Mouse (Mus musculus) regulatory T cell (primary cell): ENCODE results near the gene Phyhipl.

Experiments
- in situ Hi-C: fragments of 300-600 bp; cut with MboI, MseI; formaldehyde crosslinking; loops from one replicate; pipeline ENCODE4 v1.15.1; 2025; ENCODE audit warnings: high pct_unique_total_duplicates

The Phyhipl gene

DNA sequence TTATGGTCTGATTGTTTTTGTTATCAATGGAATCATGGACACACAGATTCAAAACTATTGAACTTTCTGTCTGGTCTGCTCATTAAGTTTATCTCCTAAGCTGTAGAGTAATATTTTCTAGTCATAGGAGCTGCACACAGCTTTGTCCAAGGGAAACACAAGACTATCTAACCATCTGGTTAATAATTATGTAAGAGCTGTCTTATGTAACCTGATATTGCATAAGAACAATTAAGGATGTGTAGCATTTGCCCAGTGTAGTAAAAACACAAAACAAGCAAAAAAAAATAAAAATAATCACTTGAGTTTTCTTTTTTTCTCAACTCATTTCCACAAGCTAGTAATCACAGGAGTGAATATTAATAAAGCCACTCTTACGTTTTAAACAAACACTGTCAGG lies 20.5 kb downstream of the Phyhipl start:
- in situ Hi-C loops: no loop called here

DNA sequence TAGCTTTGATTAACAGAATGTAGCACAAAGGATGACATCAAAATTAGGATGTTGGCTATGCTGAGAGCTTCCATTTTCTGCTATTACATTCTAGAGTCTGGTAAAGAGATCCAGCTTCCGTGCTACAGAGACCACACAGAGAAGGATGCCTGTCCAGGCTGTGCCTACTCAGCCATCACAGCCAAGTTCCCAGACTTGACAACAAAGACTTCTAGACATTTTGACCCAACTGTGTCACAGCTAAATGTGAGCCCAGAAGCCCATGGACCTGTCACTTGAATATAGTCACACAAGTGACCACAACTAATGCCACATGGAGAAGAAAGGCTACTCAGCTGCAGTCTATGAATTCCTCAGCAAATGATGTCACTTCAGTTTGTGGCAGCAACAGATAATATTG lies 24.6 kb downstream of the Phyhipl start:
- in situ Hi-C loops: no loop called here

DNA sequence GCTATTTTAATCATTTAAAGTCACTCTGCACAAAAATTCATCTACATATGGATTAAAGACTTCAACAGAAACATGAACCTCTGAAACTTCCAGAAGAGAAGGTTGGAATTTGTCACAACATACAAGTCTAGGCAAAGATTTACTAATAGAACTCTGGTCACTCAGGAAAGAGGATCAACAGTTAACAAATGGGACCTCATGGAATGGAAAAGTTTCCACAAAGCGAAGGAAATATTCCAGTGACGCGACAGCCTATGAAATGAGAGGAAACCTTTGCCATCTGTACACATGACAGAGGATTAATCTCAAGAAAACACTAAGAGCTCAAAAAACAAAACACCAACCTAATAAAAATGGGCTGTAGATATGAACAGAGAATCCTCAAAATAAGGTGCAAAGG lies 32.3 kb downstream of the Phyhipl start:
- in situ Hi-C loops: no loop called here

DNA sequence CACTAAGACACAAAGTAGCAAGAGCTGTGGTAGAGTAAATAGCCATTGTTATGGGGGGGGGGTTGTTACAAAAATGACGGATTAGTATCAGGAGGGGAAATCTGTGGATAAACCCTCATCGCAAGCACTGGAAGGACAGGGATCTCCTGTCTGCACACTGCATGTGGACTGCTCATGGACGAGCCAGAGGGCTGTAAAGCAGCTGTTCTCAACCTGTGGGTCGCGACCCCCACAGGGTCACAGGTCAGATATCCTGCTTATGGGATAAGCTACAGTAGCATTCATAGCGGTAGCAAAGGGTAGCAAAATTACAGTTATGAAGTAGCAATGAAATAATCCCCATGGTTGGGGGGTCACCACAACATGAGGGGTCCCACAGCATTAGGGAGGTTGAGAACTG lies 39.4 kb downstream of the Phyhipl start:
- in situ Hi-C loops: no loop called here

DNA sequence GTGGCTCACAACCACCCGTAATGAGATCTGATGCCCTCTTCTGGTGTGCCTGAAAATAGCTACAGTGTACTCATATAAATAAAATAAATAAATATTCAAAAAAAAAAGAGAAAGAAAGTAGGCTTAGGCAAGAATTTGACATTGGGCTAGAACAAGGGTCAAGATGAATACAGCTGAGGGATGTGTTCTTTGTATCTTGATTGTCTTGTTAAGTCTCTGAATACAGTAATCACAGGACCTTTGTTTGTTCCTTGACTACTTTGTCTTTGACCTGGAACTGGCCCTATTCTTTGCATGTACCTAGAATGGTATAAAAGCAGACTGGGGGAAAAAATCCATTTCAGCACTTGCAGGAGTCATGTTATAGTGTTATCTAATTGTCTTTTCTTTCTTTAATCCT lies 44.1 kb downstream of the Phyhipl start:
- in situ Hi-C loops: no loop called here

DNA sequence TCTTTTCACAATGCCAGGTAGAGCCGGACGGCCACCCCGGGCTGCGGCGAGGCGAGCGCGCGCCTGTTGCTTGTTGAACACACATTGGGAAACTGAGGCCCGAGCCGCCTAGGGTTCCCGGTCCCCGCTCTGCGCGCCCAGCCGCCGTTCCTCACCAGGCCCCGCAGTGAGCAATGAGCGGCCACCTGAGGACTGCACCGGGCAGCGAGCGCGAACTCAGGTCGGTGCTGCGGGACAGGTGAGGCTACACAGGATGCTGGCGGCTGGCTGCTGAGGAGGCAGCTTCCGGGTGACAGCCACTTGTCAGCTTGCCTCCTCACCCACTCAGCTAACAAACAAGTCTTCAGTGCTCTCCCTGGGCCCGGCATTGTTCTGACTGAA lies 55.9 kb downstream of the Phyhipl start:
- in situ Hi-C loops: no loop called here

DNA sequence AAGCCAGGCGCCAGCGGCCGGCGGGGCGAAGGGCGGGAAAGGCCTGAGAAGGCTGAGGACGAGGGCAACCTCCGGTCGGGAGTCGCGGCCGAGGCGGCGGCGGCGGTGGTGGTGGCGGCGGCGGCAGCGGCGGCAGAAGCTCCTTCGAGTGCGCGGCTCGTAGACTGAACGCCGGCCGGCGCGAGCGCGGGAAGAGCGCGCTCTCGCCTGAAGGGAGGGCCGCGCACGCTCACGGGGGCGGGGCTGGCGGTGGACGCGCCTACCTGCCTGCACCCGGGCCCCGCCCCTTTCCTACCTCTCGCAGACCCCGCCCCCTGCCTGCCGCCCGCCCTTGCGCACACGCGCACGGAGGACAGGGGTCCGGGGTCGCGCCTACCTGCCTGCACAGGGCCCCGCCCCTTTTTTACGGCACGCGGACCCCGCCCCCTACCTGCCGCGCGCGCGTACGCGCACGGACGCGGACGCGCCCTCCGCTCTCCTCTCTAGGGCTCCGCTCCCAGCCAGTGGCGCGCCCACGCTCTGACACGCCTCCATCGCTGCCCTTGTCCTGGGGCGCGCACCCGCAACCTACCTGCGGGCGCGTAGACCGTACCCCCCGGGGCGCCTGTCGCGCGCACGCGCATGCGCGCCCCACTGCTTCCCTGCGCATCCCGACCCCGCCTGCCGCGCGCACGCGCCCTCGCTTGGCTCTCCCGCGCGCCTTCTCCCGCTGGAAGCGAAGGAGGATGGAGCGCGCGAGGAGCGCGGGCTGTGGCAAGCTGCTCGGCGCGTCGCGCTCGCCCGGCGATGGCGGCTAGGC lies 56.4 kb downstream of the Phyhipl start:
- in situ Hi-C loops: no loop called here

DNA sequence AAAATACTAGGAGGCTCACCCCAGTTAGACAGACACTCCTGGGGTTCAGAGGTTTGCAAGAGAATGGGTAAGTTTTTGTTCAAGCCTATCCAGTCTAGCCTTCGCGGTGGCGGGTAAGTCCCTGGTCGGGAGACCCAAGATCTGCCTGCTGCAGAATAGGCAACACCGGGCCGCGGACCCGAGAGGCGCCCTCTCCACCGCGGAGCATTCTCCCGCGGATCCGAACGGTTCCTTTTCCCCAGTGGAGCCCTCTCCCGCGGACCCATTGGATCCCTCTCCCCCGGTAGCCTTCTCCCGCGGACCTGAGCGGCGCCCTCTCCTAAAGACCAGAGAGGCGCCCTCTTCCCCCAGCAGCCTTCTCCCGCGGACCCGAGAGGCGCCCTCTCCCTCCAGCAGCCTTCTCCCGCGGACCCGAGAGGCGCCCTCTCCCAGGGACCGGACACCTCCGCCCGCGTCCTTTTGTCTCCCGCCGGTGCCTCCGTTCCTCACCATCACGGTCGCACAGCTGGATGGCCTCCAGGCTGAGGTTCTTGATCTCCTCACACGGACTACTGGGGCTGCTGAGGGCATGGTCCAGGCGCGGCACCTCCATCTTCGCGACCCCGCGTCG lies 57.1 kb downstream of the Phyhipl start:
- in situ Hi-C loops: no loop called here

DNA sequence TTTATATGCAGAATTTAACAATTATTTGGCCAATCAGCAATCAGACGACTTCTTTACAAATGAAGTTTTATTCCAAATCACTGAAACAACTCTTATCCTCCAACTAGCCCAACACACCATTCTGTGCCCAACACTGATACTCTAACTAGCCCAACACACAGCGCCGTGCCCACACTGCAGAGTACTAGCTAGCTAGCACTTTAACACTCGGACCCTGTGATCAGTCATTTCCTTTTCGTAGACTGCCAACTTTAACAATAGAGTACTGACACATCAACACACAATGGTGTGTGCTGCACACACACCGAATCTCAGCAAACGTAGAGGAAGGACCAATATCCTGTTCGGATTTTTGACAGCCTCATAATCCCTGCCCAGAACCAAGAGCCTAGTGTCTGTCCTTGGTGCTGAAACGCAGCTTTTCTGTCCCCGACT lies 57.7 kb downstream of the Phyhipl start:
- in situ Hi-C loops: no loop called here

DNA sequence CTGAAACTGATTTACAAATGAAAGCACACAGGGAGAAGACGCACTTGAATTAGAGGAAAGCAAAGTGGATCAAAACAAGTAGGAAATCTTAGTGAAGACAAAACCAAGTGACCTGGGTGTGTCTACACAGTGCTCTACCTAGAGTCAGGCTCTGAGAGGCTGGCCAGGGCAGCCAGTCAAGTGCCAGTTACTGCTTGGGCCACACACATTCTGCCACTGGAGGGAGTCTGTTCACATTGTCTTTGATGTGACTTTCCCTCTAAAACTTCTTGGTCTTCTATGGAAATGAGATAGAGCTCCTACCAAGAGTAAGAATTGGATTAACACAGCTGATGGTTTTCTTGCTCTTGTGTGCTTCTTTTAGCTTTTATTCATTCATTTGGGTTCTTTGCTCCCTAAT lies 61.8 kb downstream of the Phyhipl start:
- in situ Hi-C loops: no loop called here

DNA sequence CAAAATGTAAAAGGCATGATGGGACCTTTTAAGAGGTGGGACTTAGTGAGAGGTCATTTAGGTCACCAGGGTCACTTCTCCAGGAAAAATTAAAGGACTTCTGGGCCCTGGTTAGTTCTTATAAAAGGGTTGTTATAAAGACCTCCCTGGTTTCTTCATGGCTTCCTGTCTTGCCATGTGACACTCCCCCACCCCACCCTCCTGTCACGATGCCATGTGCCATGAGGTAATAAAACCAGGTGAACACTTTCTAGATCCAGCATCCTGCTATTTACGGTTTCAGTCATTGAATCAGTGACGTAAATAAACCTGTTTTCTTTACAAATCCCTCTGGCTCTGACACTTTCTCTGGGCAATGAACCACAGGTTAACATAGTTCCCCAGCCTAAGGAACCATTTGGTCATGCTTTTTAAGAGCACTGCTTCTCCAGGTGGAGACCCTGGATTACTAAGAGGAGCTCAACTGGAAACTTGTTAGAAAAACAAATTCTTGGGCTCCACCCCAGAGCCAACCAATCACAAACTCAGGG lies 68.8 kb downstream of the Phyhipl start:
- in situ Hi-C loops: no loop called here

DNA sequence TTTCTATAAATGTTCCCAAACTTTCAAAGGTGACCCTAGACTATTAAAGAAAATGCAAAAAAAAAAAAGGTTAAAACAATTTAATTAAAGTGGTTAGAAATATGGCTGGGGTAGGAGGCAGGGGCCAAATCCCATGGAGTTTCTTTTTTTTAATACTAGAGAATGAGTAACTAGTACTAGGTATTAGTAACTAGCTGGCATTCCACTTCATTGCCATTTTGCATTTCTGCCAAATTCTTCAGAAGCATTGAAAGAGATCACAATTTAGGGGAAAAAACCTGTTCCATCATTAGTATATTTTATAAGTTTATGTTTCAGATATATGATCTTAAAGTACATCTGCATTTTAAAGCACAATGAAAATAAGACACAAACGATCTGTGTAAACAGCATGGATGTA lies 71.6 kb downstream of the Phyhipl start:
- in situ Hi-C loops: no loop called here

DNA sequence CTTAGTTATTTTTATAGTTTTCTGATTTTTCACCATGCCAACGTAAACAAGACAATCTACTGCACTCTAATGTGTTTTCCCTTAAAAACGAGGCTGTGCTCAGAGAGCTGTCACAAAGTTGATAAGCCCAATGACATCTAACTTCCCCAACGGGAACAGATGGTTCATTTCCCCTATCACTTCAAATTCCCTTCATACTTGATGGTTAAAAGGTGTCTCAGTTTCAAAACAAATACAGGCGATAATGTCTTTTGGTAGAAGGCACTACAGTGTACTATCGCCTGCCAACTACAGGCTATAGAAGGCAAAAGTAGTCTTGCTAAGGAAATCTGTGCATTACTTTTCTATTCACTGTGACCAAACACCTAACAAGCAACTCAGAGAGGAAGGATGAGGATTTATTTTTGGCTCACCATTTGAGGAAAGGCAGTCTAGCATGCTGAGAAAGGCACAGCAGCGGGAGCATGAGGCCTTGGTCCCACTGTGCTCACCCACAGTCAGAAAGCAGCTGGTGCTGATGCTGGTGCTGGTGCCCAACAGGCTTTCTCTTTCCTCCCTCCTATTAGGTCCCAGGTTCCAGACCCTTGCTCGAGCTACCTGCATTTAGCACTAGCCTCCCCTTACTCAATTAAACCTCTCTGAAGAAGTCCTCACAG lies 74.1 kb downstream of the Phyhipl start:
- in situ Hi-C loops: no loop called here

DNA sequence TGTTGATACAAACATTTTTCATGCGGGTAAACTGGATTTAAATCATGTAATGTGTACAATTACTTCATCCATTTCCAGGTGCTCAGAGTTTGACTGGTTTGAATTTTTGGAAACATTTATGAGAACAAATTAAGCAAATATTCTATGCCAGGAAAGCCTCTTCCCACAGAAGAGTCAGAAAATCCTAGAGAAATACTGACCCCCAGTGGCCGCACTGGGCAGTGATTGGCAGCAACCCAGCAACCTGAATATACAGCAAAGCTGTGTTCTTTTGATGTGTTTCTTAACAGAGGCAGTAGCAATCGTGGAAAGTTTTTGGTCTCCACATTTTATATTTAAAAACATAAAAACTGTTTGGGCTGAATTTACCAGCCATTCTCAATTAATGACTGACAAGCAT lies 92.1 kb downstream of the Phyhipl start:
- in situ Hi-C loops: no loop called here

DNA sequence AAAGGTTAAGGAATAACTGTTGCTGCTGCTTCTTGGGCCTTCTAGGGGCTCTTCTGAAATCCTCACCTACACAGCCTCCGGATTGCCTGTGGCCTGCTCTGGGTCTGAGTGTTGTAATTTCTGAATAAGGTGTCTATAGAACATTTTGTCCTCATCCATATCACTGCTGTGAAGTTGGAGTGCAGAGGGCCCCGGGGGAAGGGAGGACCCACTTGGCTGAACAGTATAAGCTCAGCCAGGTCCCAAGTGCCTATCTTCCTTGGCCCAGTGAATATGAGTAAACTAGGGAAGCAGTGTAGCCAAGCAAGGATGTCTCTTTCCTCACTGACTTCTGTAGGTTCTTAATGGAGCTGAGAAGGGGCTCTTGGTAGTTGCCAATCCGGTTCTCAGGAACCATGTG lies 103.2 kb downstream of the Phyhipl start:
- in situ Hi-C loops: no loop called here

DNA sequence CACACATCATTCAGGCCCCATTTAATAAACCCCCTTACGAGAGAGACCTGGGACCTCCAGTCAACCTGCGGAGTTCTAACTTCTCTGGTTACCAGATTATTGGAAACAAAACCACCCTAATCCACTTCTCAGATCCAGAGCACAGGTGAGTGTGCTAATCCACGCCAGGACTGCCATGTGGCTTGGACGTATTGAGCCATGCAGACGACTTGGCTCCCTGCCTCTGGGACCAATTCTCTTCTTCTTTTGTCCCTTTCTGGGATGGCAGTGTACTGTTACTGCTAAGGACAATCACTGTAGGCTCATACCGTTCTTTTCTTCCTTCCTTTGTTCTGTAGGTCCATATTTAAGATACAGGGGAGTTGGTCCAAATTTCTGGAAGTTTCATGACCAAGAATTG lies 112.9 kb downstream of the Phyhipl start:
- in situ Hi-C loops: no loop called here

DNA sequence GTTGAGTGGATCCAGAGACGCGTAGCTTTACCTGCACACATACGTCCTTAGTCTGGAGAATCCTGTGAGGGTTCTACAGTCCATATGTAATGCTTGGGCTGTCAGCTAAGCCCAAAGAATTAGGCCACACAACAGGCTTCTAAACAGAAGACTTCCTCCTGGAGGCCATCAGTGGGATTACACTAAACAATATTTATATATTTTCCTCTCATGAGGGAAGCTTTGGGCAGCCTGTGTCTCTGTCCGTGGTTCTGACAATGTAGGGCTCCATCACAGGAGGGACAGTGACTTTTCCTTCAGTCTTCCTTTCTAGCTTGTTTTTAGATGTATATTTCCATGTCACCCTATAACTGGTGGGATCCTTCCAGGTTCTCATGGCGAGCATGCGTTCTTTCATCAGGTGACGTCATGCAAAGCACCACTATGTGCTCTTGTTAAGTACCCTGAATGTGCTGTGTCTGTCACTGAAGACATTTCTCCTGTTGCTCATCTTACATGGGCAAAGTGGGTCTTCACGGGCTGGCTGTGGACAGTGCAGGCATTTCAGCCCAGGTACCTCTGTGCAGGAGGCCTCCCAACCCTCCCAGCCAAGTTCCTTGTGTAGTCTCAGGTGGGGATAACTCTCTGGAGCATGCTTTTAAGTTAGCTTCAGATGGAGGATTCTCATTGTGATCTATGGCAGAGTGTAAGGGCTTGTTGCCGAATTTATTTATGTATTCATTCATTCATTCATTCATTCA lies 115.1 kb downstream of the Phyhipl start:
- in situ Hi-C loops: no loop called here

DNA sequence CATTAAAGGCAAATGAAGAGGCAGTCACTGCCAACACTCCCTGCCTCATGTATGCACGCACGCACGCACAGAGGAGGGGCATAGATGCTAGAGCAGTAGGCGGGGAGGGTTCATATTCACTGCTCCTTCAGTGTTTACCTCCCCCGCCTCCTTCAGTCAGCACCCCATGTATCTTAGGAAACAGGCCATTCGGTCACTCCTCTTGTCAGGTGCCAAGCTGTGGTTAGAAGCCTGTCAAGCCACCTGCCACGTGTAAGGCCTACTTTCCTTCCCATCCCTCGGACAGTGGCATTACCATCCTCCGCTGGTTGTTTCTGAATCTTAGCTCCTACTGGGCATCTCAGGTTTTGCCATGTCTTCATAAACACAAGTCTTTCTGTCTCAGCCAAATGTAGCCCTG lies 116.5 kb downstream of the Phyhipl start:
- in situ Hi-C loops: no loop called here

DNA sequence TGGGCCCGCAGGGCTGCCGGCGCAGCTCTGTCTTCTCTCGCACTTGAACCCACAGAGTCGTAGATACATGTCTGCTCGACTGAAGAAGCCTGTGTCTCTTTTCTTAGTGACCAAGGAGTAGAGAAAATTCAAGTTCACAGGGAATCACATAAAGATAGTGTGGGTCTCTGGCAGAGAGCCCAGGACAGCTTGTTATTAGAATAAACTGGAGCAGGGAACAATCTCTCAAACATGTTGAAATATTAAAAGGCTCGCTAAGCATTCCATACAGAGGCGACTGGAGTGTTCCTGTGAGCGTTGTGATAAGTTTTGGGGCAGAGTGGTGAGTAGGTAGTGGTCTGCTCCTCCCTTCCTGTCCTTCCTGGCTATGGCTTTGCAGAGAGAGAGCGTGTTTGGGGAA lies 118.1 kb downstream of the Phyhipl start:
- in situ Hi-C loops: no loop called here

DNA sequence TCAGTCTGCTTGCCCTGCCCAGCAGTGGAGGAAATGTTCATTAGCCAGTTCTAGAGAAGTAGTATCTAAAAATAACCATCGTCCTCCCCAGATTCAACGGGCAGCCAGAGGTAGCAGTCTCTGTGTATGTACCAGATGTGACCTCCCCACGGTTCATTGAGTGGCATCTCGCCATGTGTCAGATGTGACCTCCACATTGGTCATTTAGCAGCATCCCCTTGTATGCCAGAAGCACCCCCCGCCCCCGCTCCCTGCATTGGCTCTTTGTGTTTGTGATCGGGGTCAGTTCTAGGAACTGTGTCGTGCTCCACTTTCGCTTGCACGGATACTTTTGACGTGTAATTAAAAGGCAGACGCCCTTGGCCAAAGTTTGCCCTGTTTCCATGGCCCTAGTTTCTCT lies 120.4 kb downstream of the Phyhipl start:
- in situ Hi-C loops: no loop called here

DNA sequence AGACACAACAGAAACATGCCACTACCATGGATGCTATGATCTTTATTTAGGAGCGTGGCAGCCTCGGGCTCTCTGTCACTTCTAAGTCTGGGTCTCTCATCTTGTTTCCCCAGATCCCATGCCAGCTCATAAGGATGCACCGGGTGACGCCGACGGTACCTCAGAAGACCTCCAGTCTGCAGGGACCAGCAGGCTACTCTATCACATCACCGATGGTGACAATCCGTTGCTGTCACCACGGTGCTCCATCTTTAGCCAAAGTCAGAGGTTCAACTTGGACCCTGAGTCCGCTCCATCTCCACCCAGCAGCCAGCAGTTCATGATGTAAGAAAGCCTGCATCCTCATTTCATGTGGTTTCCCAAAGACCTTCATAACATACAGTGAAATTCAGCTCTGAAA lies 121.2 kb downstream of the Phyhipl start:
- in situ Hi-C loops: no loop called here

DNA sequence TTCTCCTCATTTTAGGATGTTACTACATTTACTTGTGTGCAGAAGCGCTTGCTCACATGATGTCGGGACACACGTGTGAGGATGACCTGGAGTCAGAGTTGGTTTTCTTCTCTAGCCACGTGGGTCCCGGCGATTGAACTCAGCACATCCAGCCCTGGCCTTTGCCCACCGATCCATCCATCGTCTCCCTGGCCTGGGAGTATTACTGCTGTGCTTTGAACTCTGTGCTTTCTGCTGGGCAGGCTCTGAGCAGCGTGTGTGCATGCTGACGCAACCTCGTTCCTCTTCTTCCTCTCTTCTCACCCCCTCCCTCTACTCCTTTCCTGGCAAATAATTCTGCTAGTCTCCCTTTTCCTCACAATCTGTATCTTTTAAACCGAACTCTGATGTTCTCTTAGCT lies 121.8 kb downstream of the Phyhipl start:
- in situ Hi-C loops: no loop called here
